Mouse (Mus musculus) spleen, adult 2 months (tissue): ENCODE measurements around the gene Slc38a2. TPM values are rescaled to one million over a fixed set of nuclear protein-coding genes. Genes with fewer than 3 reads are reported as not detected.

Experiments
- DNase-seq, 2 experiments: peaks; one replicate each; pipeline versions ENCODE4 v3.0.0 to v3.0.0-alpha.2; 2012 to 2021; ENCODE audit warnings: low spot score in 2 of 2, low read depth in 1 of 2
- H3K27ac ChIP-seq: fragments of 200-500 bp; 2 replicates; pipeline ENCODE4 v1.5.1; 2012; ENCODE audit warnings: low read length, inconsistent platforms; ENCODE audit not compliant: insufficient read depth
- H3K27me3 ChIP-seq: fragments of 200-500 bp; 2 replicates; pipeline ENCODE4 v1.6.1; 2012; ENCODE audit warnings: mild to moderate bottlenecking, moderate library complexity, low read length, inconsistent platforms; ENCODE audit not compliant: control insufficient read depth, insufficient read depth
- H3K36me3 ChIP-seq: fragments of 200-500 bp; 2 replicates; pipeline ENCODE4 v1.6.1; 2012; ENCODE audit warnings: mild to moderate bottlenecking, low read length, inconsistent platforms; ENCODE audit not compliant: control insufficient read depth, insufficient read depth
- H3K4me1 ChIP-seq: fragments of 200-500 bp; 2 replicates; pipeline ENCODE4 v1.6.1; 2011; ENCODE audit warnings: inconsistent platforms; ENCODE audit not compliant: control insufficient read depth, insufficient read depth, insufficient read length
- H3K4me3 ChIP-seq: fragments of 200-500 bp; 2 replicates; pipeline ENCODE4 v1.5.1; 2011; ENCODE audit warnings: mild to moderate bottlenecking, inconsistent platforms; ENCODE audit not compliant: insufficient read depth, insufficient read length; ENCODE audit errors: extremely low read depth
- CTCF ChIP-seq: fragments of 200-500 bp; IDR thresholded peaks from 2 replicates; pipeline ENCODE4 v1.5.1; 2011; ENCODE audit warnings: mild to moderate bottlenecking, inconsistent platforms; ENCODE audit not compliant: insufficient read depth, insufficient read length, insufficient replicate concordance; ENCODE audit errors: extremely low read depth
- POLR2A ChIP-seq: fragments of 200-500 bp; IDR thresholded peaks from 2 replicates; pipeline ENCODE4 v1.6.1; 2011; ENCODE audit warnings: low read depth, low read length, inconsistent platforms
- WGBS: fragments of 180-500 bp; shearing (Covaris S2); methylation state at CpG from one replicate; pipeline ENCODE4 v1.1.7; 2018; 5-methylcytosine and 5-hydroxymethylcytosine counted together
- polyA plus RNA-seq: library from polyadenylated mRNA; depleted of rRNA; stranded (reverse); fragments of >200 nt; gene quantifications from 2 replicates; pipeline ENCODE4 v1.2.3, GENCODE M21; 2012; rRNA removed

The Slc38a2 gene
- polyA plus RNA-seq, 1 experiment: 28.5 TPM

DNA sequence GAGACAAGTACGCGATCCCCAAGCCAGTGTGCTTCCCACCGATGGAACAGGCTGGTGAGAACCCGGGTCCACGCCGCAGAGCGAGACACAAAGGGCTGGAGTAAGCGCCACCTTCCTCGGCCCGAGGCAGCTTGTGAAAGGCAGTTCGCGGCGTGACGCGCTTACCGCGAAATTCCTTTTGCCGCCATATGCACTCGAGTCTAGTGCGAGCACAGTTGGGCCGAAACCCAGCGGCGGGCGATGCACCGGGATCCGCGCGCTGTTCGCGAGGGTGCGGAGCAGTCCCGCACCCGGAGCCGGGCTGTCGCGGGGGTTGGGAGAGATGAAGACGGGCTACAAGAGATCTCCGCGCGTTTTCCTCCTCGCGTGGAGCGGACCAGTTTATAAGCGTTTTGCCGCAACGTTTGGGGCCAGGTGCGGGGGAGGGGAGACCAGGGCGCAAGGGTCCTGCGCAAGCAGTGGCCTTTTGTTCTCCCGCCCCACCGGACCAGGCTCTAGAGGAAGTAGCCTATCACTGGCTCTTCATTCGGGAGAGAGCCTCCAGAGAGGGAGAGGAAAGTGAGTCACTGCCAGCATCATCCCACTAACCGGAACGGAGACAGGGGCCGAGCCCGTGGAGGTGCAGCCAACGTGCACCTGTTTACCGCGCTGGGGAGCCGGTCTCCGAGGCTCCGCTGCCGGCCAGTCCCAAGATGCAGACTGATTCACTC lies 58.3 kb downstream of the Slc38a2 start:
- peak overlapping the region; percentile 97 for H3K27ac ChIP-seq
- H3K4me1 ChIP-seq: peaks cover 10% of the 10 kb centered on the region; the same call in 1 of the 2 replicates
- TF ChIP-seq CTCF (no peak), POLR2A (peak; percentile 41)
- peak in 1 of 2 experiments; percentile 57 for DNase-seq
- no peaks in the 10 kb centered on the region for H3K36me3 ChIP-seq
- no peaks in the 10 kb centered on the region for H3K27me3 ChIP-seq
- peak overlapping the region; percentile 75 for H3K4me3 ChIP-seq
- WGBS: under 1% methylated on average over 63 of the region's 63 CpGs

DNA sequence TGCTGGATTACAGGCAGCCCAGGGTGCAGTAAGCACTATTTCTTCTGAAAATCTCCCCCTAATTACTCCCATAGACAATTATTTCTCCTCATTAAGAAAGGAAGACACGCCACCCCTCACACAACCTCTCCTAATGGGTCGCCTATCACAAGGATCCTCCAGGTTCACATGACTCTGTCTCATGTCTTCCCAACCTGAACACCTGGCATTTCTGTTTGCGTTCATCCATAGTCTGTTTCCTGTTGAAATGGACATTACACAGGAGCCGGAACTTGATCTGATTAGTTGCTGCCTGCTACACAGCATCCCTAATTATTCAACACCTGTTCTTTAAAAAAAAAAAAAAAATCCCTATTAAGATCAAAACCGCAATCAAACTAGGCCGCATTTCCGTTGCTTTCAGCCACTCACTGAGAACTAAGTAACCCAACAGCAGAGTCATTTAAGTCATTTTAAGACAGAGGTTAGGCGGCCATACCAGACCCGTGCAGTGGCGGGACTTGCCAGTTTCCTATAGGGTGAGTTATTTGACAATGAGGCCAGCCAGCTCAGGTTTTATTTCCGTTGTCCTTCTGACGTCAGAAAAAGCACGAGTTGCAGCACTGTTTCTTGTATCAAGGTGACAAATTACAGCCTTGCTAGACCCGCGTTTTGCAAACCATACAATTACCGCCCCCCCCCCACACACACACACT lies 59.1 kb downstream of the Slc38a2 start:
- no peaks in the 10 kb centered on the region for H3K27me3 ChIP-seq
- H3K27ac ChIP-seq: peak overlapping the region; percentile 97
- peak overlapping the region; percentile 75 for H3K4me3 ChIP-seq
- peak; percentile 49 to 84 for DNase-seq
- TF ChIP-seq POLR2A (no peak), CTCF (no peak)
- peaks cover 2% of the 10 kb centered on the region; the same call in 1 of the 2 replicates for H3K36me3 ChIP-seq
- WGBS: 13% methylated on average over 16 of the region's 16 CpGs
- H3K4me1 ChIP-seq: peaks cover 10% of the 10 kb centered on the region; the same call in 1 of the 2 replicates

DNA sequence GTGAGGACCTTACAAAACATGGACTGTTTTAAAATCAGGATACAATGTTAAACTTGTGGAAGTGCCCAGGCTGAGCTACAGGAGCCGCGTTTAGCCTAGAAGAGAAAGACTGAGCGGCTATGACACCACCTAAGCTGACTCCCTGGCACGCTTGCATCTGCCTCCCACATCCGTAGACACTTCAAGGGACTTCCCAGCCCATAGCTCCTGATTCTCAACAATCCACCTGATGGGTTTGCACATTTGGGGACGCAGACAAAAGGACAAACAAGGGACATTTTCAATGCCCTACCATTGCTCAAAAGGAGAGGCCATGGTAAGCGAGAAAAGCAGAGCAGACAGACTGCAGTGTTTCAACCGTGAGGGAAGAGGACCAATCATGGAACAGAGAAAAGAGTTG lies 59.9 kb downstream of the Slc38a2 start:
- no peak for TF ChIP-seq POLR2A
- no peak for TF ChIP-seq CTCF
- Histone ChIP-seq H3K27me3 (no peaks in the 10 kb centered on the region), H3K4me3 (no peak overlapping the region), H3K27ac (no peak overlapping the region), H3K36me3 (peaks cover 2% of the 10 kb centered on the region; the same call in 1 of the 2 replicates), H3K4me1 (peaks cover 10% of the 10 kb centered on the region; the same call in 1 of the 2 replicates)
- 86% methylated on average over 8 of the region's 8 CpGs for WGBS
- DNase-seq: no peak

DNA sequence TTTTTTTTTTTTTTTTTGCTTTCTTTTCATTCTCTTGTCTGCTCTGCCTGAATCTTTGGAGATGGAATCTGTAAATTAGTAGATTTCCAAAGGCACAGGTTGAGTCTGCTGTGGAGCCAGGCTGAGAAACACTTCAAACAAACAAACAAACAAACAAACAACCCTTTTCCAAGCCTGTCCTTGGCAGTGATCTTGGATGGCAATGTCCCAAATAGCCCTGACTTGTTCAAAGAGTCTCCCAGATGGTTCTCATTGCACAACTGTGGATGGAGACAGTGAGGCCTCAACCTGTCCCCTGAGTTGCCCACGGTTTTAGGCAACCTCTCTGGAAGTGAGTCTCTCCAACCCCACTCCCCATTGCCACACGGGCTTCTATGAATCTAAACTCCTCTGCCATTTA lies 60.9 kb downstream of the Slc38a2 start:
- DNase-seq: no peak
- WGBS: 68% methylated on average over 2 of the region's 2 CpGs
- no peaks in the 10 kb centered on the region for H3K27me3 ChIP-seq
- no peak for TF ChIP-seq POLR2A
- no peak overlapping the region for H3K27ac ChIP-seq
- H3K4me3 ChIP-seq: no peak overlapping the region
- H3K36me3 ChIP-seq: peaks cover 2% of the 10 kb centered on the region; the same call in 1 of the 2 replicates
- H3K4me1 ChIP-seq: peaks cover 10% of the 10 kb centered on the region; the same call in 1 of the 2 replicates

DNA sequence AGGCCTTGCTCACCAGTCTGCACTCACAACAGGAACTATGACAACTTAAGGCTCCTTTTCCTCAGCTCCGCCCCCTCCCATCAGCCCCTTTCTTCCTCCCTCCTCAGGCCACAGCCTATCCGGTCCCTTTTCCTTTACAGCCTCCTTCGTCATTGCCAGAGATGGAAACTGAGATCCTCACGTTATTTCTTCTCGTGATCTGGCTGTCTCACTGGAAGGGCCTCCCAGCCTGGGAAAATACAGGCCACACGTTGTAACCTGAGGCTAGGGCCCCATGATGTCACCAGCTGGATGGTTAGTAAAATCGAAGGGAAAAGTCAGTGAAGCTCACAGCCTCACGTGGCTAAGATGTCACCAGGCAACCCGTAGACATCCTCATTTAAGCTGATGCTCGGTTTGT lies 61.4 kb downstream of the Slc38a2 start:
- WGBS: 24% methylated on average over 10 of the region's 10 CpGs

More for the DNA sequence above, 61.4 kb downstream of the Slc38a2 start:
- Histone ChIP-seq H3K27me3 (no peaks in the 10 kb centered on the region), H3K27ac (peak overlapping the region; percentile 55), H3K4me3 (peak overlapping the region; percentile 25; the same call in 1 of the 2 replicates), H3K36me3 (peaks cover 2% of the 10 kb centered on the region; the same call in 1 of the 2 replicates), H3K4me1 (peaks cover 10% of the 10 kb centered on the region; the same call in 1 of the 2 replicates)
- peak; percentile 58 to 75 for DNase-seq
- TF ChIP-seq POLR2A (no peak), CTCF (no peak)

Other genes starting within 250 kb of the Slc38a2 start
- gene Scaf11, start 238.9 kb downstream of the Slc38a2 start, polyA plus RNA-seq: 16.3 and 20.3 TPM in 2 replicates
- 44.4 and 61.5 TPM in 2 replicates for gene Slc38a1, start 56.8 kb downstream of the Slc38a2 start, polyA plus RNA-seq